Mouse (Mus musculus): Measurements from ENCODE around the gene Pigk. TPM values are rescaled to one million over a fixed set of nuclear protein-coding genes. Genes with fewer than 3 reads are reported as not detected.
"Not testable (repeated sequence)": the region's sequence is repeated elsewhere in the genome, so short reads cannot be mapped to it uniquely, and the experiment has no call there.

Gene Pigk
- polyA plus RNA-seq, 1 experiment from 2014 or later, result 36.3 TPM

GRCm38 (mm10) chr3:152764516-152765312 is 50.8 kb downstream of the Pigk start:
- ATAC-seq (replicated peaks; ENCODE audit: low FRiP score) (no peak), DNase-seq (ENCODE audit: low spot score) (peak; percentile 42)
- no peak overlapping the region for H3K27ac ChIP-seq (ENCODE audit: low read depth, low read length)
- H3K4me2 ChIP-seq (ENCODE audit: low read depth, low read length, severe bottlenecking), result no peak overlapping the region
- H3K4me1 ChIP-seq (replicated peaks; ENCODE audit: control insufficient read depth, insufficient read depth, low read length), result peaks cover 2% of the 10 kb centered on the region; the same call in 1 of the 2 replicates
- H3K27me3 ChIP-seq (ENCODE audit: control insufficient read depth, insufficient read depth, low read length), result no peaks in the 10 kb centered on the region
- H3K9me3 ChIP-seq (ENCODE audit: control insufficient read depth, low read length), result no peaks in the 10 kb centered on the region
- H3K9ac ChIP-seq (ENCODE audit: low read length), result no peak overlapping the region
- no peaks in the 10 kb centered on the region; the same call in 1 of the 2 replicates for H3K36me3 ChIP-seq (ENCODE audit: control insufficient read depth, insufficient read depth, low read length)
- H3K4me3 ChIP-seq (ENCODE audit: low read depth, low read length), result no peak overlapping the region
- WGBS, result 73% methylated on average over 8 of the region's 8 CpGs

- H3K9ac ChIP-seq (ENCODE audit: low read length), result no peak overlapping the region
- ATAC-seq (replicated peaks; ENCODE audit: low FRiP score) (no peak), DNase-seq (ENCODE audit: low spot score) (no peak)
- H3K27me3 ChIP-seq (ENCODE audit: control insufficient read depth, insufficient read depth, low read length), result no peaks in the 10 kb centered on the region
- H3K27ac ChIP-seq (ENCODE audit: low read depth, low read length), result no peak overlapping the region
- no peak overlapping the region for H3K4me3 ChIP-seq (ENCODE audit: low read depth, low read length)
- H3K4me1 ChIP-seq (replicated peaks; ENCODE audit: control insufficient read depth, insufficient read depth, low read length), result peaks cover 2% of the 10 kb centered on the region; the same call in 1 of the 2 replicates
- H3K4me2 ChIP-seq (ENCODE audit: low read depth, low read length, severe bottlenecking), result no peak overlapping the region
- H3K9me3 ChIP-seq (ENCODE audit: control insufficient read depth, low read length), result no peaks in the 10 kb centered on the region
- H3K36me3 ChIP-seq (ENCODE audit: control insufficient read depth, insufficient read depth, low read length), result no peaks in the 10 kb centered on the region; the same call in 1 of the 2 replicates
- WGBS, result 86% methylated on average over 11 of the region's 11 CpGs
Observed at GRCm38 (mm10) chr3:152767485-152767884, 53.6 kb downstream of the Pigk start.

- no peaks in the 10 kb centered on the region for H3K27me3 ChIP-seq (ENCODE audit: control insufficient read depth, insufficient read depth, low read length)
- no peak overlapping the region for H3K4me2 ChIP-seq (ENCODE audit: low read depth, low read length, severe bottlenecking)
- DNase-seq (ENCODE audit: low spot score) (no peak), ATAC-seq (replicated peaks; ENCODE audit: low FRiP score) (no peak)
- no peaks in the 10 kb centered on the region; the same call in 1 of the 2 replicates for H3K36me3 ChIP-seq (ENCODE audit: control insufficient read depth, insufficient read depth, low read length)
- H3K27ac ChIP-seq (ENCODE audit: low read depth, low read length), result no peak overlapping the region
- H3K4me3 ChIP-seq (ENCODE audit: low read depth, low read length), result no peak overlapping the region
- peaks cover 1% of the 10 kb centered on the region; the same call in 1 of the 2 replicates for H3K4me1 ChIP-seq (replicated peaks; ENCODE audit: control insufficient read depth, insufficient read depth, low read length)
- WGBS, result 80% methylated on average over 6 of the region's 6 CpGs
- H3K9me3 ChIP-seq (ENCODE audit: control insufficient read depth, low read length), result no peaks in the 10 kb centered on the region
- no peak overlapping the region for H3K9ac ChIP-seq (ENCODE audit: low read length)
Observed at GRCm38 (mm10) chr3:152770056-152770455, 56.2 kb downstream of the Pigk start.

GRCm38 (mm10) chr3:152776363-152776762 is 62.5 kb downstream of the Pigk start:
- ATAC-seq (replicated peaks; ENCODE audit: low FRiP score) (no peak), DNase-seq (ENCODE audit: low spot score) (peak; percentile 31)
- Histone ChIP-seq H3K4me2 (ENCODE audit: low read depth, low read length, severe bottlenecking) (no peak overlapping the region), H3K27me3 (ENCODE audit: control insufficient read depth, insufficient read depth, low read length) (no peaks in the 10 kb centered on the region), H3K9me3 (ENCODE audit: control insufficient read depth, low read length) (no peaks in the 10 kb centered on the region), H3K36me3 (ENCODE audit: control insufficient read depth, insufficient read depth, low read length) (no peaks in the 10 kb centered on the region), H3K9ac (ENCODE audit: low read length) (no peak overlapping the region), H3K27ac (ENCODE audit: low read depth, low read length) (no peak overlapping the region), H3K4me3 (ENCODE audit: low read depth, low read length) (no peak overlapping the region), H3K4me1 (replicated peaks; ENCODE audit: control insufficient read depth, insufficient read depth, low read length) (no peaks in the 10 kb centered on the region)
- 84% methylated on average over 6 of the region's 6 CpGs for WGBS

GRCm38 (mm10) chr3:152776872-152777540 is 63.1 kb downstream of the Pigk start:
- no peaks in the 10 kb centered on the region for H3K4me1 ChIP-seq (replicated peaks; ENCODE audit: control insufficient read depth, insufficient read depth, low read length)
- H3K27ac ChIP-seq (ENCODE audit: low read depth, low read length), result no peak overlapping the region
- H3K4me2 ChIP-seq (ENCODE audit: low read depth, low read length, severe bottlenecking), result no peak overlapping the region
- DNase-seq (ENCODE audit: low spot score), result peak; percentile 39
- 88% methylated on average over 16 of the region's 16 CpGs for WGBS
- no peaks in the 10 kb centered on the region for H3K27me3 ChIP-seq (ENCODE audit: control insufficient read depth, insufficient read depth, low read length)
- no peaks in the 10 kb centered on the region for H3K9me3 ChIP-seq (ENCODE audit: control insufficient read depth, low read length)
- no peak overlapping the region for H3K9ac ChIP-seq (ENCODE audit: low read length)
- H3K4me3 ChIP-seq (ENCODE audit: low read depth, low read length), result no peak overlapping the region
- H3K36me3 ChIP-seq (ENCODE audit: control insufficient read depth, insufficient read depth, low read length), result no peaks in the 10 kb centered on the region
- no peak for ATAC-seq (replicated peaks; ENCODE audit: low FRiP score)

- ATAC-seq (replicated peaks; ENCODE audit: low FRiP score) (no peak), DNase-seq (ENCODE audit: low spot score) (no peak)
- Histone ChIP-seq H3K4me2 (ENCODE audit: low read depth, low read length, severe bottlenecking) (no peak overlapping the region), H3K4me3 (ENCODE audit: low read depth, low read length) (no peak overlapping the region), H3K4me1 (replicated peaks; ENCODE audit: control insufficient read depth, insufficient read depth, low read length) (no peaks in the 10 kb centered on the region), H3K27ac (ENCODE audit: low read depth, low read length) (no peak overlapping the region), H3K27me3 (ENCODE audit: control insufficient read depth, insufficient read depth, low read length) (no peaks in the 10 kb centered on the region), H3K9me3 (ENCODE audit: control insufficient read depth, low read length) (no peaks in the 10 kb centered on the region), H3K9ac (ENCODE audit: low read length) (no peak overlapping the region), H3K36me3 (ENCODE audit: control insufficient read depth, insufficient read depth, low read length) (no peaks in the 10 kb centered on the region)
- whole genome bisulfite sequencing, result 74% methylated on average over 4 of the region's 4 CpGs
Observed at GRCm38 (mm10) chr3:152779819-152780218, 65.9 kb downstream of the Pigk start.

- ATAC-seq (replicated peaks; ENCODE audit: low FRiP score) (peak; percentile 78), DNase-seq (ENCODE audit: low spot score) (peak; percentile 85)
- no peak overlapping the region for H3K4me3 ChIP-seq (ENCODE audit: low read depth, low read length)
- WGBS, result 24% methylated on average over 7 of the region's 7 CpGs
- H3K36me3 ChIP-seq (ENCODE audit: control insufficient read depth, insufficient read depth, low read length), result no peaks in the 10 kb centered on the region
- no peak overlapping the region for H3K4me2 ChIP-seq (ENCODE audit: low read depth, low read length, severe bottlenecking)
- no peak overlapping the region for H3K9ac ChIP-seq (ENCODE audit: low read length)
- H3K4me1 ChIP-seq (replicated peaks; ENCODE audit: control insufficient read depth, insufficient read depth, low read length), result no peaks in the 10 kb centered on the region
- H3K9me3 ChIP-seq (ENCODE audit: control insufficient read depth, low read length), result no peaks in the 10 kb centered on the region
- no peaks in the 10 kb centered on the region for H3K27me3 ChIP-seq (ENCODE audit: control insufficient read depth, insufficient read depth, low read length)
- no peak overlapping the region for H3K27ac ChIP-seq (ENCODE audit: low read depth, low read length)
Observed at GRCm38 (mm10) chr3:152783792-152784191, 69.9 kb downstream of the Pigk start.

- WGBS, result 95% methylated on average over 7 of the region's 13 CpGs
- ATAC-seq (replicated peaks; ENCODE audit: low FRiP score); H3K4me3 ChIP-seq (ENCODE audit: low read depth, low read length); H3K36me3 ChIP-seq (ENCODE audit: control insufficient read depth, insufficient read depth, low read length); H3K4me2 ChIP-seq (ENCODE audit: low read depth, low read length, severe bottlenecking); H3K4me1 ChIP-seq (replicated peaks; ENCODE audit: control insufficient read depth, insufficient read depth, low read length); H3K9ac ChIP-seq (ENCODE audit: low read length); H3K27me3 ChIP-seq (ENCODE audit: control insufficient read depth, insufficient read depth, low read length); H3K9me3 ChIP-seq (ENCODE audit: control insufficient read depth, low read length); H3K27ac ChIP-seq (ENCODE audit: low read depth, low read length); DNase-seq (ENCODE audit: low spot score): not testable (repeated sequence)
Observed at GRCm38 (mm10) chr3:152784353-152784752, 70.5 kb downstream of the Pigk start.
